Mouse (Mus musculus) forebrain, embryonic 16.5 days (tissue): ENCODE measurements at regions not wholly inside any gene's neighbourhood (a gene's known extent, or its start where the extent isn't known, plus 50 kb on each side); places are given as distances from the start of the nearest gene placed in this dataset.

ENCODE experiments used
- ATAC-seq: fragments of 200-750 bp; cut with Nextera tagmentation; 2 replicates; pipeline ENCODE4 v1.8.0; 2017; ENCODE audit warnings: mild to moderate bottlenecking, moderate library complexity
- H3K27ac ChIP-seq: fragments of 300-500 bp; sonication (generic); 2 replicates; pipeline ENCODE4 v1.5.1; 2014; ENCODE audit warnings: low read length, control low read depth
- H3K27me3 ChIP-seq: fragments of 300-500 bp; sonication (generic); replicated peaks from 2 replicates; pipeline ENCODE4 v1.6.1; 2014; ENCODE audit warnings: low read length; ENCODE audit not compliant: control insufficient read depth, insufficient read depth
- H3K36me3 ChIP-seq: fragments of 300-500 bp; sonication (generic); 2 replicates; pipeline ENCODE4 v1.6.1; 2014; ENCODE audit not compliant: control insufficient read depth, insufficient read depth
- H3K4me1 ChIP-seq: fragments of 300-500 bp; sonication (generic); replicated peaks from 2 replicates; pipeline ENCODE4 v1.6.1; 2014; ENCODE audit warnings: low read length; ENCODE audit not compliant: control insufficient read depth, insufficient read depth
- H3K4me2 ChIP-seq: fragments of 300-500 bp; sonication (generic); 2 replicates; pipeline ENCODE4 v1.6.1; 2014; ENCODE audit warnings: mild to moderate bottlenecking, low read length, control low read depth
- H3K4me3 ChIP-seq: fragments of 300-500 bp; sonication (generic); replicated peaks from 2 replicates; pipeline ENCODE4 v1.5.1; 2014; ENCODE audit warnings: mild to moderate bottlenecking, low read length, control low read depth
- H3K9ac ChIP-seq: fragments of 300-500 bp; sonication (generic); replicated peaks from 2 replicates; pipeline ENCODE4 v1.6.1; 2014; ENCODE audit warnings: low read depth, low read length, control low read depth
- H3K9me3 ChIP-seq: fragments of 300-500 bp; sonication (generic); 2 replicates; pipeline ENCODE4 v1.6.1; 2016; ENCODE audit warnings: low read length; ENCODE audit not compliant: control insufficient read depth
- WGBS: fragments of 180-500 bp; shearing (Covaris S2); extraction: QIAGEN DNeasy Blood & Tissue Kit; methylation state at CpG from one replicate; pipeline ENCODE4 v1.1.7; 2014; 5-methylcytosine and 5-hydroxymethylcytosine counted together

- ATAC-seq: no peak
- Histone ChIP-seq H3K27ac (no peak overlapping the region), H3K9me3 (no peaks in the 10 kb centered on the region), H3K4me2 (no peak overlapping the region), H3K36me3 (no peaks in the 10 kb centered on the region), H3K4me1 (no peaks in the 10 kb centered on the region), H3K27me3 (0 out of 2 replicates have a peak, but pooled peaks cover 3% of the 10 kb centered on the region), H3K4me3 (no peak overlapping the region), H3K9ac (no peak overlapping the region)
- 44% methylated on average over 3 of the region's 3 CpGs for WGBS
Measured at GRCm38 (mm10) chr1:187450106-187450505, 158.5 kb upstream of the Esrrg start.

GRCm38 (mm10) chr1:187452189-187452588 is 156.4 kb upstream of the Esrrg start:
- Histone ChIP-seq H3K9me3 (no peaks in the 10 kb centered on the region), H3K36me3 (no peaks in the 10 kb centered on the region), H3K27ac (no peak overlapping the region), H3K4me3 (no peak overlapping the region), H3K4me1 (no peaks in the 10 kb centered on the region), H3K4me2 (no peak overlapping the region), H3K27me3 (0 out of 2 replicates have a peak, but pooled peaks cover 3% of the 10 kb centered on the region), H3K9ac (no peak overlapping the region)
- WGBS: 37% methylated on average over 6 of the region's 6 CpGs
- no peak for ATAC-seq

GRCm38 (mm10) chr1:187454431-187454830 is 154.2 kb upstream of the Esrrg start:
- Histone ChIP-seq H3K9ac (no peak overlapping the region), H3K27ac (no peak overlapping the region), H3K9me3 (no peaks in the 10 kb centered on the region), H3K27me3 (0 out of 2 replicates have a peak, but pooled peaks cover 2% of the 10 kb centered on the region), H3K4me3 (no peak overlapping the region), H3K4me2 (no peak overlapping the region), H3K4me1 (no peaks in the 10 kb centered on the region), H3K36me3 (no peaks in the 10 kb centered on the region)
- WGBS: 67% methylated on average over 5 of the region's 5 CpGs
- no peak for ATAC-seq

- ATAC-seq: no peak
- 70% methylated on average over 2 of the region's 2 CpGs for WGBS
- no peaks in the 10 kb centered on the region for H3K9me3 ChIP-seq
- no peaks in the 10 kb centered on the region for H3K36me3 ChIP-seq
- H3K9ac ChIP-seq: no peak overlapping the region
- H3K27ac ChIP-seq: no peak overlapping the region
- H3K27me3 ChIP-seq: no peaks in the 10 kb centered on the region
- H3K4me2 ChIP-seq: no peak overlapping the region
- no peak overlapping the region for H3K4me3 ChIP-seq
- no peaks in the 10 kb centered on the region for H3K4me1 ChIP-seq
Measured at GRCm38 (mm10) chr1:187484821-187485220, 123.8 kb upstream of the Esrrg start.

GRCm38 (mm10) chr1:187487948-187488690 is 120.5 kb upstream of the Esrrg start:
- 86% methylated on average over 13 of the region's 13 CpGs for WGBS
- no peak overlapping the region for H3K4me2 ChIP-seq

GRCm38 (mm10) chr1:187489452-187489851 is 119.1 kb upstream of the Esrrg start:
- no peak overlapping the region for H3K4me2 ChIP-seq
- no peaks in the 10 kb centered on the region for H3K4me1 ChIP-seq
- no peak overlapping the region for H3K9ac ChIP-seq
- WGBS: 84% methylated on average over 3 of the region's 3 CpGs
- H3K4me3 ChIP-seq: no peak overlapping the region
- ATAC-seq: no peak
- no peaks in the 10 kb centered on the region for H3K9me3 ChIP-seq
- H3K27me3 ChIP-seq: no peaks in the 10 kb centered on the region
- H3K36me3 ChIP-seq: no peaks in the 10 kb centered on the region
- H3K27ac ChIP-seq: no peak overlapping the region

More at GRCm38 (mm10) chr1:187487948-187488690, 120.5 kb upstream of the Esrrg start:
- no peaks in the 10 kb centered on the region for H3K4me1 ChIP-seq
- H3K27ac ChIP-seq: no peak overlapping the region
- H3K9me3 ChIP-seq: no peaks in the 10 kb centered on the region
- no peak for ATAC-seq
- no peaks in the 10 kb centered on the region for H3K36me3 ChIP-seq
- H3K9ac ChIP-seq: no peak overlapping the region
- no peak overlapping the region for H3K4me3 ChIP-seq
- H3K27me3 ChIP-seq: no peaks in the 10 kb centered on the region

- H3K27me3 ChIP-seq: no peaks in the 10 kb centered on the region
- H3K9ac ChIP-seq: no peak overlapping the region
- H3K4me2 ChIP-seq: no peak overlapping the region
- H3K9me3 ChIP-seq: no peaks in the 10 kb centered on the region
- H3K4me3 ChIP-seq: no peak overlapping the region
- WGBS: 53% methylated on average over 9 of the region's 9 CpGs
- no peaks in the 10 kb centered on the region for H3K36me3 ChIP-seq
- no peaks in the 10 kb centered on the region for H3K4me1 ChIP-seq
- ATAC-seq: no peak
- H3K27ac ChIP-seq: no peak overlapping the region
Measured at GRCm38 (mm10) chr1:187505368-187505767, 103.2 kb upstream of the Esrrg start.

GRCm38 (mm10) chr1:187507217-187507616 is 101.4 kb upstream of the Esrrg start:
- H3K27me3 ChIP-seq: no peaks in the 10 kb centered on the region
- no peak overlapping the region for H3K4me3 ChIP-seq
- H3K4me1 ChIP-seq: no peaks in the 10 kb centered on the region
- H3K9me3 ChIP-seq: no peaks in the 10 kb centered on the region
- H3K27ac ChIP-seq: no peak overlapping the region
- ATAC-seq: no peak
- no peaks in the 10 kb centered on the region for H3K36me3 ChIP-seq
- H3K4me2 ChIP-seq: no peak overlapping the region
- 90% methylated on average over 6 of the region's 6 CpGs for WGBS
- H3K9ac ChIP-seq: no peak overlapping the region

GRCm38 (mm10) chr1:187531349-187531922 is 77.2 kb upstream of the Esrrg start:
- H3K36me3 ChIP-seq: no peaks in the 10 kb centered on the region
- H3K9ac ChIP-seq: no peak overlapping the region
- H3K27ac ChIP-seq: no peak overlapping the region
- H3K4me3 ChIP-seq: no peak overlapping the region
- no peaks in the 10 kb centered on the region for H3K4me1 ChIP-seq
- no peaks in the 10 kb centered on the region for H3K9me3 ChIP-seq
- H3K4me2 ChIP-seq: no peak overlapping the region
- no peaks in the 10 kb centered on the region for H3K27me3 ChIP-seq
- no peak for ATAC-seq
- 69% methylated on average over 9 of the region's 9 CpGs for WGBS
